Mouse (Mus musculus): Measurements from ENCODE around the gene H2-Ke6. TPM values are rescaled to one million over a fixed set of nuclear protein-coding genes. Genes with fewer than 3 reads are reported as not detected.

The H2-Ke6 gene
- polyA plus RNA-seq (2015; fragmentation: Nextera tagmentation; extraction: Ambion mirVana): 39.1 and 39.5 TPM in 2 replicates

GRCm38 (mm10) chr17:34027656-34028223 lies at the start of gene H2-Ke6:
Gene H2-Ke6, minus strand, starts transcription at chr17:34028060.

GRCm38 (mm10) chr17:34038878-34039561 lies 11.2 kb upstream of the H2-Ke6 start, which contains the start of gene Col11a2:
Gene Col11a2, plus strand, starts transcription at chr17:34039437.

DNA sequence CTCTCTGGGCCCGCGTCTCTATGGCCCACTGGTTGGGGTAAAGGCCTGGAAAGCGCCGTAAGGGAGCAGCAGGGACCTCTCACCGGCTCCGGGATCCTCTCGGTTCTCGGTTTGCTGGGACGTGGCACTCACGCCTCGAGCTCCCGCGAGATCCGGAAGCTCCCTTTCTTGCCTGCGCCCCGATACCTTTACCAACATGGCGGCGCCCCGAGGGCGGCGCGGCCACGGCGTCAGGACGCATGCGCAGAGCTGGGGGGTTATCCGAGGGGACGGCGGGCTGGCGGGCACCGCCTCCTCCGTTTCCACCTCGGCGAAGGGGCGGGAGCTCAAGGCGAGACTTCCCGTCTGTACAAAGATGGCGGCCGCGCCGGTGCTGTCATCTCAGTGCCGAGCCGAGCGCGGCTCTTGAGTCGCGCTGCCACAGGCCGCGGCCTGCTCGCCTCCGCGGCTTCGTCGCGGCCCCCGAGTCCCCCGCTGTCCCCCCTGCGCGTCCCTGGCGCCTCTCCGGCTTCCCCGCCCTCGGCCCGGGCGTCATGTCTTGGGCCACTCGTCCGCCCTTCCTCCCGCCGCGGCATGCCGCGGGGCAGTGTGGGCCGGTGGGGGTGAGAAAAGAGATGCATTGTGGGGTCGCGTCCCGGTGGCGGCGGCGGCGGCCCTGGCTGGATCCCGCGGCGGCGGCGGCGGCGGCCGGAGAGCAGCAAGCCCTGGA lies 3.8 kb upstream of the H2-Ke6 start, which contains the start of the genes Slc39a7 and Rxrb:
Gene Slc39a7 (minus strand): TSS at position 218 of the 709 bp plus-strand sequence.
Gene Rxrb (plus strand): TSS at position 348 of the 709 bp plus-strand sequence.

GRCm38 (mm10) chr17:34024317-34024821 lies 3.5 kb downstream of the H2-Ke6 start, which contains the start of gene Ring1:
Gene Ring1, minus strand, starts transcription at chr17:34024680.

DNA sequence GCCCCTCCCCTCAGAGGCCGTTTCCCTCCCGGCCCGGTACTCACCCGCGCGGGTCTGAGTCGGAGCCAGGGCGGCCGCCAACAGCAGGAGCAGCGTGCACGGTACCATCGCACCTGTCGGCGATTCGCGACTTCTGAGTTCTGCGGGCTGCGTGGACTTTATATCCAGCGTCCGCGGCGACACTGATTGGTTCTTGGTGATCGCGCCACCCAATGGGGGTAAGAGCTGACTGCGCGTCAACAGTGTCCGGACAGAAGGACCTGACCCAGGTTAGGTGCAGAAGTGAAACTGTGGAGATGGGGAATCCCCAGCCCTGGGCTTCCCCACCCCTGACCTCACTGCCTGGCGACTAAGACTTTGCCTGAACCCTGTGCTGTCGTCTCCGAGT lies 27.7 kb downstream of the H2-Ke6 start, which contains the start of gene H2-K1:
Gene H2-K1 (minus strand): TSS at position 198 of the 388 bp plus-strand sequence.

MicroRNAs encoded within 50 kb of the gene (microRNA counts, 519-probe panel; counts per million panel counts)
- microRNA mmu-miR-219: not detected

Small RNAs within 50 kb of the gene (microRNA-seq; reads per million reads assigned to microRNA genes)
- gene Mir219a-1: not detected
- not detected for gene Mir219c

Other genes starting within 250 kb of the H2-Ke6 start
- 32.3 and 36.8 TPM in 2 replicates for gene Angptl4, start 246.2 kb downstream of the H2-Ke6 start, polyA plus RNA-seq (2015; fragmentation: Nextera tagmentation; extraction: Ambion mirVana)
- 21.2 and 23.5 TPM in 2 replicates for gene Kank3, start 217.5 kb downstream of the H2-Ke6 start, polyA plus RNA-seq (2015; fragmentation: Nextera tagmentation; extraction: Ambion mirVana)
- gene Rps28, start 203.5 kb downstream of the H2-Ke6 start, polyA plus RNA-seq (2015; fragmentation: Nextera tagmentation; extraction: Ambion mirVana): 778 and 855 TPM in 2 replicates
- 513 and 574 TPM in 2 replicates for gene Ndufa7, start 203.5 kb downstream of the H2-Ke6 start, polyA plus RNA-seq (2015; fragmentation: Nextera tagmentation; extraction: Ambion mirVana)
- 22.6 and 27.1 TPM in 2 replicates for gene Cd320, start 185.0 kb downstream of the H2-Ke6 start, polyA plus RNA-seq (2015; fragmentation: Nextera tagmentation; extraction: Ambion mirVana)
- gene Gm7029, start 154.2 kb downstream of the H2-Ke6 start, polyA plus RNA-seq (2015; fragmentation: Nextera tagmentation; extraction: Ambion mirVana): not detected in 2 replicates
- gene Kifc1, start 137.4 kb downstream of the H2-Ke6 start, polyA plus RNA-seq (2015; fragmentation: Nextera tagmentation; extraction: Ambion mirVana): 1.3 and 1.9 TPM in 2 replicates
- gene Platr17, start 122.9 kb downstream of the H2-Ke6 start, polyA plus RNA-seq (2015; fragmentation: Nextera tagmentation; extraction: Ambion mirVana): 0.20 and 0.88 TPM in 2 replicates
- gene Daxx, start 118.6 kb downstream of the H2-Ke6 start, polyA plus RNA-seq (2015; fragmentation: Nextera tagmentation; extraction: Ambion mirVana): 23.1 and 26.3 TPM in 2 replicates
- 68.1 and 71.1 TPM in 2 replicates for gene Tapbp, start 112.2 kb downstream of the H2-Ke6 start, polyA plus RNA-seq (2015; fragmentation: Nextera tagmentation; extraction: Ambion mirVana)
- 12.5 and 13.1 TPM in 2 replicates for gene Zbtb22, start 112.2 kb downstream of the H2-Ke6 start, polyA plus RNA-seq (2015; fragmentation: Nextera tagmentation; extraction: Ambion mirVana)
- 23.8 and 27.2 TPM in 2 replicates for gene Rgl2, start 98.5 kb downstream of the H2-Ke6 start, polyA plus RNA-seq (2015; fragmentation: Nextera tagmentation; extraction: Ambion mirVana)
- 93.9 and 108 TPM in 2 replicates for gene Pfdn6, start 87.7 kb downstream of the H2-Ke6 start, polyA plus RNA-seq (2015; fragmentation: Nextera tagmentation; extraction: Ambion mirVana)
- gene Wdr46, start 87.4 kb downstream of the H2-Ke6 start, polyA plus RNA-seq (2015; fragmentation: Nextera tagmentation; extraction: Ambion mirVana): 18.0 and 19.4 TPM in 2 replicates
- 6.4 and 6.7 TPM in 2 replicates for gene B3galt4, start 76.6 kb downstream of the H2-Ke6 start, polyA plus RNA-seq (2015; fragmentation: Nextera tagmentation; extraction: Ambion mirVana)
- 28.7 and 29.0 TPM in 2 replicates for gene Vps52, start 72.2 kb downstream of the H2-Ke6 start, polyA plus RNA-seq (2015; fragmentation: Nextera tagmentation; extraction: Ambion mirVana)
- gene Rps18, start 72.1 kb downstream of the H2-Ke6 start, polyA plus RNA-seq (2015; fragmentation: Nextera tagmentation; extraction: Ambion mirVana): 1,535 and 1,858 TPM in 2 replicates
- gene H2-K1, start 27.7 kb downstream of the H2-Ke6 start, polyA plus RNA-seq (2015; fragmentation: Nextera tagmentation; extraction: Ambion mirVana): 97.3 and 136 TPM in 2 replicates
- 12.7 and 13.4 TPM in 2 replicates for gene Ring1, start 3.4 kb downstream of the H2-Ke6 start, polyA plus RNA-seq (2015; fragmentation: Nextera tagmentation; extraction: Ambion mirVana)
- gene Slc39a7, start 3.6 kb upstream of the H2-Ke6 start, polyA plus RNA-seq (2015; fragmentation: Nextera tagmentation; extraction: Ambion mirVana): 139 and 141 TPM in 2 replicates
- gene Rxrb, start 3.8 kb upstream of the H2-Ke6 start, polyA plus RNA-seq (2015; fragmentation: Nextera tagmentation; extraction: Ambion mirVana): 22.6 and 25.7 TPM in 2 replicates
- gene Col11a2, start 11.4 kb upstream of the H2-Ke6 start, polyA plus RNA-seq (2015; fragmentation: Nextera tagmentation; extraction: Ambion mirVana): 0.26 and 0.34 TPM in 2 replicates
- 0.24 TPM in 1 of 2 replicates, not detected in the other for gene H2-Oa, start 64.3 kb upstream of the H2-Ke6 start, polyA plus RNA-seq (2015; fragmentation: Nextera tagmentation; extraction: Ambion mirVana)
- gene H2-DMa, start 91.5 kb upstream of the H2-Ke6 start, polyA plus RNA-seq (2015; fragmentation: Nextera tagmentation; extraction: Ambion mirVana): 5.8 and 8.1 TPM in 2 replicates
- 53.0 and 53.2 TPM in 2 replicates for gene Brd2, start 94.6 kb upstream of the H2-Ke6 start, polyA plus RNA-seq (2015; fragmentation: Nextera tagmentation; extraction: Ambion mirVana)
- 0.13 TPM in 1 of 2 replicates, not detected in the other for gene H2-DMb2, start 115.2 kb upstream of the H2-Ke6 start, polyA plus RNA-seq (2015; fragmentation: Nextera tagmentation; extraction: Ambion mirVana)
- 1.5 and 2.6 TPM in 2 replicates for gene H2-DMb1, start 125.0 kb upstream of the H2-Ke6 start, polyA plus RNA-seq (2015; fragmentation: Nextera tagmentation; extraction: Ambion mirVana)
- gene Tap1, start 159.5 kb upstream of the H2-Ke6 start, polyA plus RNA-seq (2015; fragmentation: Nextera tagmentation; extraction: Ambion mirVana): 20.0 and 21.3 TPM in 2 replicates
- 8.6 and 8.7 TPM in 2 replicates for gene Psmb9, start 159.7 kb upstream of the H2-Ke6 start, polyA plus RNA-seq (2015; fragmentation: Nextera tagmentation; extraction: Ambion mirVana)
- 24.2 and 30.5 TPM in 2 replicates for gene Psmb8, start 169.7 kb upstream of the H2-Ke6 start, polyA plus RNA-seq (2015; fragmentation: Nextera tagmentation; extraction: Ambion mirVana)
- 9.6 and 12.5 TPM in 2 replicates for gene Tap2, start 175.5 kb upstream of the H2-Ke6 start, polyA plus RNA-seq (2015; fragmentation: Nextera tagmentation; extraction: Ambion mirVana)
- 0.14 and 0.29 TPM in 2 replicates for gene H2-Ob, start 210.8 kb upstream of the H2-Ke6 start, polyA plus RNA-seq (2015; fragmentation: Nextera tagmentation; extraction: Ambion mirVana)
- 5.8 and 6.3 TPM in 2 replicates for gene H2-Ab1, start 229.6 kb upstream of the H2-Ke6 start, polyA plus RNA-seq (2015; fragmentation: Nextera tagmentation; extraction: Ambion mirVana)